Mouse (Mus musculus) lung, postnatal 0 days (tissue): ENCODE results near the gene Gm49721.
"Not testable (repeated sequence)": the region's sequence is repeated elsewhere in the genome, so short reads cannot be mapped to it uniquely, and the experiment has no call there.

Experiments used
- CTCF ChIP-seq: IDR thresholded peaks from 2 replicates; pipeline ENCODE4 v1.5.1; 2016; ENCODE audit warnings: antibody characterized with exemption, mild to moderate bottlenecking
- EP300 ChIP-seq: IDR thresholded peaks from 2 replicates; pipeline ENCODE4 v1.6.1; 2016; ENCODE audit warnings: antibody characterized with exemption, mild to moderate bottlenecking, control low read depth

GRCm38 (mm10) chr17:6986118-6986517 is 7.4 kb downstream of the Gm49721 start:
- not testable (repeated sequence) for TF ChIP-seq CTCF, EP300
